Mouse (Mus musculus) brain, embryonic 18.5 days (tissue): Measurements from ENCODE around the gene Arhgap8.
A peak's percentile ranks its signal among the peaks of the same experiment; 100 is the strongest.

ENCODE experiments used
- DNase-seq: peaks from one replicate; pipeline ENCODE4 v3.0.0-alpha.2; 2012; ENCODE audit warnings: low read depth, low spot score

Arhgap8 gene

GRCm38 (mm10) chr15:84800132-84800531, 80.3 kb downstream of the Arhgap8 start:
- DNase-seq: no peak

- no peak for DNase-seq
These were observed 83.8 kb downstream of the Arhgap8 start for GRCm38 (mm10) chr15:84803685-84804084.

- DNase-seq: no peak
These were observed 89.6 kb downstream of the Arhgap8 start for GRCm38 (mm10) chr15:84809275-84809952.

GRCm38 (mm10) chr15:84811126-84811525, 91.3 kb downstream of the Arhgap8 start:
- DNase-seq: no peak

GRCm38 (mm10) chr15:84812831-84813357, 93.0 kb downstream of the Arhgap8 start:
- DNase-seq: peak; percentile 45

DNA sequence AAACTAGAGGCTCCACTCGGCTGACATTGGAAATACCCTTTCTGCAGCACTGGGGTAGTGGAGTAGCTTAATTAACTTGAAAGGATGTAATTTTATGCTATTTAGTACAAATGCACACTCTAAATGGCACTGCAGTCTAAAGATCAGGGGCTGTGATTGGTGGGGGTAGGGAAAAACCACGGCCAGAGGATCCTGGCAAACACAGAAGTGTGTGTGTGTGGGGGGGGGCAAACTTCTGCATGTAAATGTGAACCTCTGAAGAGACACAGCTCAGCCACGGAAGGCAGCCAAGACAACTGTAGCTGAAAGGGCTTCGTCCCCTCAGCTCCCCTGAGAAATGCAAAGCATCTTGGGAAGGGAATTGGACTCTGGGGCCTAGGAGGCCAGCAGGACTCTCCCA, 95.3 kb downstream of the Arhgap8 start:
- no peak for DNase-seq

- DNase-seq: no peak
These were observed 97.7 kb downstream of the Arhgap8 start for GRCm38 (mm10) chr15:84817589-84817988.

- DNase-seq: no peak
These were observed 98.4 kb downstream of the Arhgap8 start for GRCm38 (mm10) chr15:84818284-84818683.

GRCm38 (mm10) chr15:84820811-84821210, 101.0 kb downstream of the Arhgap8 start:
- no peak for DNase-seq
